Mouse (Mus musculus) forebrain, embryonic 12.5 days (tissue): ENCODE measurements around the gene Tmem82. TPM values are rescaled to one million over a fixed set of nuclear protein-coding genes. Genes with fewer than 3 reads are reported as not detected.

Source experiments
- ATAC-seq: fragments of 200-750 bp; cut with Nextera tagmentation; 2 replicates; pipeline ENCODE4 v1.8.0; 2017; ENCODE audit warnings: moderate TSS enrichment; ENCODE audit not compliant: low FRiP score
- H3K27ac ChIP-seq: fragments of 300-500 bp; sonication (generic); 2 replicates; pipeline ENCODE4 v1.5.1; 2016; ENCODE audit warnings: mild to moderate bottlenecking
- H3K27me3 ChIP-seq: fragments of 300-500 bp; sonication (generic); 2 replicates; pipeline ENCODE4 v1.6.1; 2016; ENCODE audit warnings: mild to moderate bottlenecking
- H3K36me3 ChIP-seq: fragments of 300-500 bp; sonication (generic); replicated peaks from 2 replicates; pipeline ENCODE4 v1.6.1; 2016; ENCODE audit warnings: mild to moderate bottlenecking
- H3K4me1 ChIP-seq: fragments of 300-500 bp; sonication (generic); 2 replicates; pipeline ENCODE4 v1.6.1; 2016
- H3K4me2 ChIP-seq: fragments of 300-500 bp; sonication (generic); 2 replicates; pipeline ENCODE4 v1.6.1; 2016; ENCODE audit warnings: mild to moderate bottlenecking, moderate library complexity
- H3K4me3 ChIP-seq: fragments of 300-500 bp; sonication (generic); replicated peaks from 2 replicates; pipeline ENCODE4 v1.5.1; 2016; ENCODE audit warnings: mild to moderate bottlenecking
- H3K9ac ChIP-seq: fragments of 300-500 bp; sonication (generic); 2 replicates; pipeline ENCODE4 v1.6.1; 2016; ENCODE audit warnings: mild to moderate bottlenecking
- H3K9me3 ChIP-seq: fragments of 300-500 bp; sonication (generic); 2 replicates; pipeline ENCODE4 v1.6.1; 2016
- WGBS: fragments of 180-500 bp; shearing (Covaris S2); methylation state at CpG from one replicate; pipeline ENCODE4 v1.1.7; 2016; 5-methylcytosine and 5-hydroxymethylcytosine counted together
- polyA plus RNA-seq: library from polyadenylated mRNA; unstranded; fragments of >200 nt; fragmentation: Nextera tagmentation; extraction: Ambion mirVana; gene quantifications from 2 replicates; pipeline ENCODE4 v1.2.1, GENCODE M21; 2016

Tmem82 gene
- 0.09 and 0.33 TPM in 2 replicates for polyA plus RNA-seq

DNA sequence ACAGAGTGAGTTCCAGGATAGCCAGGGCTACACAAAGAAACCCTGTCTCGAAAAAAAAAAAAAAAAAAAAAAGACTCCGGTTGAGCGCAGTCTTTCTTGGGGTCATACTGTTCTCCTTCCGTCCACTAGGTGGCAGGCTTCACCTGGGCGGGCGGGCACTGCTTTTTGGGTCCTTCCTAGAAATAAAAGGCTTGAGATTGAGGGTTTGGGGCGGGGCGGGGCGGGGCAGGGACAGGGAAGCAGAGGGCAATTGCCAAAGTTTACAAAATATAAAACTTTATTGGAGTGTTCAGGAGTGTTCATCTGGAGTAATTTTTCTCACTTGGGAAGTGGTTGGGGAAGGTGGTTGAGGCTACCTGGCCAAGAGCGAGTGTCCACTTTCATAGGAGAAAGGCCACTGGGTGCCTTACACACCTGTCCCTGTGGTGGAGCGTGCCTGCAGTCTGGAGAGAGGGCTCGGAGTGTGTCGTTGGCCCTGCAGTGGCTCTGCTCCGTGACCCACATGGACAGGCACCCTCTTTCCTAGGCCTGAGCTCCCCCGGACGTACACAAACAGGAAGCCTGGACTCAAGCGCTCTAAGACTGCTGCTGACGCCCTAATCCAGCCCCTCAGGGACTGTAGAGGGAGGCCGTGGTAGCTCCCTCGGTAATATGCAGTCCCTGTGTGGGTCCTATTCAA, at the start of gene Tmem82:
Gene Tmem82, minus strand, starts transcription at position 69 of the 679 bp plus-strand sequence.
- H3K27ac ChIP-seq: no peak within 1 kb of the TSS
- WGBS: 26% methylated on average over 20 of the region's 20 CpGs
- 0 out of 2 replicates have a peak, but pooled peaks have one; percentile 15 for ATAC-seq

DNA sequence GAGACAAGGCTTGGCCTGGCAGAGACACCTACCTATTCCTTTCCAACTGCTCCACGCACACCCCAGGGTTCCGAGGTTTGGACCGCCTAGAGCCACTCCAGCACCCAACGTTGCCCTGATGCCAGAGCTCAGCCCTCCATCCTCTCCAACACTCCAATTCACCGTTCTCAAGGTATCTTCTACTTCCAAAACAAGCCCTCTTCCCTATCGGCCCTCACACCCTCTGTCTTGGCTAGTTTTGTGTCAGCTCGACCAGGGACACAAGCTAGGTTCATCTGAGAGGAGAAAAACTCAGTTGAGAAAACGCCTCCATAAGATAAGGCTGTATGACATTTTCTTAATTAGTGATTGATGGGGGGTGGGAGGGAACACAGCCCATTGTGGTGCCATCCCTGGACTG, 46.4 kb upstream of the Tmem82 start, which contains the start of gene Plekhm2:
Gene Plekhm2, minus strand, starts transcription at position 101 of the 400 bp plus-strand sequence.
- Histone ChIP-seq H3K9me3 (no peaks in the 10 kb centered on the region), H3K36me3 (peaks cover 11% of the 10 kb centered on the region), H3K4me2 (peak within 1 kb of the TSS; percentile 85), H3K27ac (peak within 1 kb of the TSS; percentile 59; the same call in 1 of the 2 replicates), H3K4me3 (peak within 1 kb of the TSS; percentile 76), H3K27me3 (no peaks in the 10 kb centered on the region), H3K9ac (peak within 1 kb of the TSS; percentile 82), H3K4me1 (peaks cover 16% of the 10 kb centered on the region)
- ATAC-seq: peak; percentile 24; the same call in 1 of the 2 replicates
- WGBS: 64% methylated on average over 8 of the region's 8 CpGs

More for the DNA sequence above, at the start of gene Tmem82:
- peaks cover 13% of the 10 kb centered on the region for H3K4me1 ChIP-seq
- no peaks in the 10 kb centered on the region for H3K36me3 ChIP-seq
- H3K9me3 ChIP-seq: no peaks in the 10 kb centered on the region
- H3K4me2 ChIP-seq: peak within 1 kb of the TSS; percentile 47
- peak within 1 kb of the TSS; percentile 18 for H3K4me3 ChIP-seq
- H3K27me3 ChIP-seq: peaks cover 18% of the 10 kb centered on the region
- peak within 1 kb of the TSS; percentile 29; the same call in 1 of the 2 replicates for H3K9ac ChIP-seq

DNA sequence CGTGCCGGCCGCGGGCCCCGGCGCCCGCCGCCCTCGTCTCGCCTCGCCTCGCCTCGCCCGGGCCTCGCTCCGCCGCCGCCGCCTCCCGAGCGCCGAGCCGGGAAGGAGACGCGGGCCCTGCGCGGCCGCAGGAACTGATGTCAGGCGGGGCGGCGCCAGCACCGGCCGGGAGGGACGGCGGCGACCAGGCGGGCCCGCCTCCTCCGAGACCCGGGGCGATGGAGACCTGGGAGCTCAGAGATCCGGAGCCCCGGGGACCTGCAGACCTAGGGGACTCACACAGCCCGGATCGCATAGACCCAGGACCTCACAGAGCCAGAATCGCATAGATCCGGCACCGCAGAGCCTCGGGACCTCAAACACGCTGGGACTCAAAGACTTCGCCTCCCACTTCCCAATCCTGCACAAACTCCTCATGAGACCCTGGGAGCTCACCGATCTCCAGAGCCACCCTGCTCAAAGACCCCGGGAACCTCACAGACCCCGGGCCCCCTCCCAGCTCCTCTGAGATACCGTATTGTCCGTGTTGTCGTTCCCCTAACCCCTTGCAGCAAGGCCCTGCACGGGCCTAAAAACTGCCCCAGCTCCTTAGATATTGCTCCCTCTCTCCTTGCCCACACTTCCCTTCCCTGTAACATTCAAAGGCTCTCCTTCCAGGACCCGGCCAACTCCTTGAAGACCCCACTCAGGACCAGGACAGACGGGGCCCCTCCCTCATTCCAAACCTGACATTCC, 45.7 kb upstream of the Tmem82 start:
- Histone ChIP-seq H3K9ac (peak overlapping the region; percentile 82), H3K9me3 (no peaks in the 10 kb centered on the region), H3K27me3 (no peaks in the 10 kb centered on the region), H3K27ac (peak overlapping the region; percentile 59; the same call in 1 of the 2 replicates), H3K36me3 (peaks cover 11% of the 10 kb centered on the region), H3K4me3 (peak overlapping the region; percentile 76), H3K4me2 (peak overlapping the region; percentile 85), H3K4me1 (peaks cover 16% of the 10 kb centered on the region)
- under 1% methylated on average over 57 of the region's 60 CpGs for WGBS
- peak; percentile 85 for ATAC-seq

DNA sequence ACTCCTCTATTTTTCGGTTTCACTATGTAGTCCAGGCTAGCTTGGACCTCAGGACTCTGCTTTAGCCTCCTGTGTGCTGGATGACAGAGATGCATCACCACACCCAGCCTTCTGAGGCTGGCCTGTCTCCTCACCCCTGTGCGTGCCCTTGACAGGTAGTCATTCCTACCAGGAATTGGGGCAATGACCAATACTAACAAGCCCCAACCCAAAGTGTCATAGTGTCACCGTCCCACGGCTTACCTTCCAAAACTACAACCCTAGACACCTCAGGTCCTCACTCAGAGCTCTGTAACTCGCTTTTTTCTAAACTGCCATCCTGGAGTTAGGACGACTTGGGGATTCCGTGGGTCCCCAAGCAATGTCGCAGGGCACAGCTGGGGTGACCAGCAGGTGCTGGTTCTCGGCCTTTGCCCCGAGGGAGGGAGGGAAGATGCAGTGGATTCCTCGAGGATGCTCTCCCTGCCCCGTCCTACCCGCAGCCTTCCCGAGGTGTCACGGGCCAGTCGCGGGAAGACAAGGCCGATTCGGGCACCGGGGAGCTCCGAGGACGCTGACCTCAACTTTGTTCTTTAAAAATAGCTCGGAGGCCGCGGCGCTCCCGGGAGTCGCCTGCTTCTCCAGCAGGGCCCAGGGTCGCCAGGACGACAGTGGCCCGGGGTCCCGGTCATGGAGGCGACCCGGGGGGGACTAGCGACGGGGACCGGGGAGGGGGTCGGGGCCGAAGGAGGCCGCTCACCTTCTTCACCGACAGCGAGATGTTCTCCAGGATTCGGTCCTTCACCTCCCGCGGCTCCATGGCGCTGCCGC, 44.9 kb upstream of the Tmem82 start:
- peaks cover 11% of the 10 kb centered on the region for H3K36me3 ChIP-seq
- H3K4me3 ChIP-seq: peak overlapping the region; percentile 76
- H3K27ac ChIP-seq: peak overlapping the region; percentile 59; the same call in 1 of the 2 replicates
- peak overlapping the region; percentile 82 for H3K9ac ChIP-seq
- ATAC-seq: peak; percentile 40; the same call in 1 of the 2 replicates
- WGBS: 4% methylated on average over 39 of the region's 47 CpGs
- no peaks in the 10 kb centered on the region for H3K9me3 ChIP-seq
- peaks cover 16% of the 10 kb centered on the region for H3K4me1 ChIP-seq
- no peaks in the 10 kb centered on the region for H3K27me3 ChIP-seq
- peak overlapping the region; percentile 85 for H3K4me2 ChIP-seq

DNA sequence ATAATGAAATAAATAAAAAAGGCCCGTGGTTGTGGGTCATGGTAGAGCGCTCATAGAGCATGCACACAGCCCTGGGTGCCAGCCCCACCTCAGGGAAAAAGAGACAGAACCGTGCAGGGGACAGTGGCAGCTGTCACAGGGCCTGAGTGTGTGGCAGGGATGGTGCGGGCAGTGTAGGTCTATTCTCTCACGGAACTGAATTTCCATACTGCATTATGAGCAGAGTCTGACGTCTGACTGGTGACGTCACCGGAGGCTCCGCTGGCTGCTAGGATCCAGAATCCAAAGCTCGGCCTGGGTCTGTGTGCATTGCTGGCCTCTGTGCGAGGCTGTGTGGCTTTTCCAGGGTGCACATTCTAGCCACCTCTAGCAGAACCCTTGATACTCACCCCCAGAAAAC, 42.5 kb upstream of the Tmem82 start:
- 0 out of 2 replicates have a peak overlapping the region, but pooled peaks have one; percentile 12 for H3K9ac ChIP-seq
- H3K27ac ChIP-seq: no peak overlapping the region
- peaks cover 19% of the 10 kb centered on the region for H3K4me1 ChIP-seq
- 85% methylated on average over 11 of the region's 11 CpGs for WGBS
- no peak for ATAC-seq
- H3K36me3 ChIP-seq: peaks cover 15% of the 10 kb centered on the region
- H3K27me3 ChIP-seq: no peaks in the 10 kb centered on the region
- no peak overlapping the region for H3K4me2 ChIP-seq
- H3K4me3 ChIP-seq: no peak overlapping the region
- no peaks in the 10 kb centered on the region for H3K9me3 ChIP-seq

DNA sequence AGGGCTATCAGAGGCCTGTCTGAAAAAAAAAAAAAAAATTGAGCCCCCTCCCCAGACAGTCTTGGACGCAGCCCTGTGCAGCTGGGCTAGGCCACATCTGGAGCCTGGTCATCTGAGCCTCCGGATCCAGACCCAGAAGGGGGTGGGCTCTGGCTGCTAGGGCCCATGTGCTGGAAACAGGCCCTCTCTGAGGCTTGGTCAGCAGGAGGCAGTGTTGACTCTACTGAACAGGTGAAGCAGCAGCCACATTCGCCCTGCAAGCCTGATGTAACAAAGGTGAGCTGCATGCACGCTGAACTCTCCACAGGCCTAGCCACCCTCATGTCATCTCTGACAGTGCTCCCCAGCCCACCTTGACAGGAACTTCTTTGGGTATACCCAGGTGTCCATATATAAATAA, 41.3 kb upstream of the Tmem82 start:
- WGBS: 59% methylated on average over 4 of the region's 4 CpGs
- Histone ChIP-seq H3K4me2 (no peak overlapping the region), H3K4me3 (no peak overlapping the region), H3K36me3 (peaks cover 17% of the 10 kb centered on the region), H3K4me1 (peaks cover 15% of the 10 kb centered on the region), H3K27ac (no peak overlapping the region), H3K9me3 (no peaks in the 10 kb centered on the region), H3K9ac (no peak overlapping the region), H3K27me3 (no peaks in the 10 kb centered on the region)
- ATAC-seq: no peak

DNA sequence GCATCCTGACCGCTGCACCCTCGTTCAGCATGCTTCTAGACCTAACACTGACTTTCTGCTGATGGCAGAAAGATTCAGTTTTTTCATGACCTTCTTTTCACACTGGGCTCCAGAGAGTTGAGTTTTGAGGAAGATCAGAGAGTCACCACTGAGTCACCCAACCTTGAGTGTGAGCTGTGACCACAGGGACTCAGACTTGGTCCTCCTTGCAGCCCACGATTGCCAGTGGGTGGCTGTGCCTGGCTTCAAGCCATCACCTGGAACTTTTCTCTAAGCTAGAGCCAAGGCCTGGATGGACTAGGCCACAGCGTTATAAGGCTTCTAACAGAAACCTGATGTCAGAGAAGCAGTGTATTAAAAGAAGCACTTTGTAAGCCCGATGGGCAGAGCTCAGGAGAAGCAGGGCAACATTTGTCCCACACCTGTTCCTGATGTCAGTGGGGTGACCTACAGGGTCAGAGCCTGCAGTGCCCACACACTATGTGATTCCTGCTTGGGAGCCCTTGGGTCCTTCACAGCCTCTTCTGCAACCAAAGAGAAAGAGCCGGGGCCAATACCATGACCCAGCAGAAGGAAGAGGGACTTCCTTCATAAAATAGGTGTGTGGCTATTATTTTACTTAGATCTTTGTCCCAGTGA, 40.5 kb upstream of the Tmem82 start:
- Histone ChIP-seq H3K4me2 (no peak overlapping the region), H3K27me3 (no peaks in the 10 kb centered on the region), H3K9me3 (no peaks in the 10 kb centered on the region), H3K4me3 (no peak overlapping the region), H3K27ac (no peak overlapping the region), H3K9ac (no peak overlapping the region), H3K36me3 (peaks cover 21% of the 10 kb centered on the region), H3K4me1 (peaks cover 10% of the 10 kb centered on the region)
- no peak for ATAC-seq
- WGBS: 88% methylated on average over 6 of the region's 6 CpGs

DNA sequence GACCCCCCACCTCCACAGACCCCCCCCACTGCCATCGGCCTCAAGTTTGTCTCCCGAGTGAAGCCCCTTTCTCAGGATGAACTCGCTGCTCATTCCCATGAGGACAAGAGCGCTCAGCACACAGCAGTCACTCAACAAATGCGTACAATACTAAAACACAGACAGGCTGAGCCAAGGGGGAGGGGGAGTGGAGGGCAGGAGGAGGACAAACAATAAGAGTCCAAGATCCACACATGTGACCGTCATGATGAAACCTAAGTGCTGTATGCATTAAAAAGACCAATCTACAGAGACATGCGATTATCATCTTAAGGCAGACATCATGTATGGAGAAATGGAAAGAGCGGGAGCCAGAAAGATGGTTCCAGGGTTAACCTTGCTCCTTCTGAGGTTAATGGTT, 38.5 kb upstream of the Tmem82 start:
- ATAC-seq: no peak
- no peak overlapping the region for H3K4me3 ChIP-seq
- H3K4me1 ChIP-seq: 0 out of 2 replicates have a peak, but pooled peaks cover 3% of the 10 kb centered on the region
- H3K27me3 ChIP-seq: no peaks in the 10 kb centered on the region
- no peak overlapping the region for H3K27ac ChIP-seq
- no peak overlapping the region for H3K9ac ChIP-seq
- H3K36me3 ChIP-seq: peaks cover 31% of the 10 kb centered on the region
- H3K4me2 ChIP-seq: no peak overlapping the region
- no peaks in the 10 kb centered on the region for H3K9me3 ChIP-seq
- 86% methylated on average over 8 of the region's 8 CpGs for WGBS

DNA sequence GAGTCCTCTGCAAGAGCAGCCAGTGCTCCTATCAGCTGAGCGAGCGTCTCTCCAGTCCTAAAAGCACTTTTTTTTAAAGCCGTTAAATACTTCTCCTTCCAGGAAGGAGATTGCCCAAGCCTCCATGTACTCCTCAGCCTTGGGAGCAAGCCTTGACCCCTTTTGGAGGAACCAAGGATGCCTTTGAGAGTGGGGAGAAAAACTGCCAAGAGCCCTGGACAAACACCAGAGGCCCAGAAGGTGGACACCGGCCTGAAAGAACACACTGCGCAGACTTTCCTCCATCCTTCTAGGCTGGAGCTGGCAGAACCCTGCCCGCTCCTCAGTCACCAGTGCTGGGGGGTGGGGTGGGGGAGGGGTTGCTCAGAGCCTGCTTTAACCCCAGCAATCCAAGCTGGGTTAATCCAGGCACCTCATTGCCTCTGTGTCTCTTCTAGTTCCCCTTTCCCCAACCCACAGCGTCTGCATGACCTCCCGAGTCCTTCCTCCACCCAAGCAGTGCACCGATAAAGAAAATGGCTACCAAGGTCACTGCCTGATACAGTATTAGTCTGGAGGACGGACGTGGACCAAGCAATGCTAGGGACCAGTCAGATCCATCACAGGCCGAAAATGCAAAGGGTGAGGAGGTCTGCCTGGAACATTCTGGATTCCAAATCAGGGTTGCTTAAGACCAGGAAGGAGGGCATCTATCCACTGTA, 37.6 kb upstream of the Tmem82 start:
- H3K27ac ChIP-seq: no peak overlapping the region
- WGBS: 91% methylated on average over 12 of the region's 12 CpGs
- H3K9me3 ChIP-seq: no peaks in the 10 kb centered on the region
- H3K27me3 ChIP-seq: no peaks in the 10 kb centered on the region
- H3K4me2 ChIP-seq: no peak overlapping the region
- H3K36me3 ChIP-seq: peaks cover 33% of the 10 kb centered on the region
- 0 out of 2 replicates have a peak, but pooled peaks cover 3% of the 10 kb centered on the region for H3K4me1 ChIP-seq
- no peak overlapping the region for H3K4me3 ChIP-seq
- H3K9ac ChIP-seq: no peak overlapping the region
- no peak for ATAC-seq

DNA sequence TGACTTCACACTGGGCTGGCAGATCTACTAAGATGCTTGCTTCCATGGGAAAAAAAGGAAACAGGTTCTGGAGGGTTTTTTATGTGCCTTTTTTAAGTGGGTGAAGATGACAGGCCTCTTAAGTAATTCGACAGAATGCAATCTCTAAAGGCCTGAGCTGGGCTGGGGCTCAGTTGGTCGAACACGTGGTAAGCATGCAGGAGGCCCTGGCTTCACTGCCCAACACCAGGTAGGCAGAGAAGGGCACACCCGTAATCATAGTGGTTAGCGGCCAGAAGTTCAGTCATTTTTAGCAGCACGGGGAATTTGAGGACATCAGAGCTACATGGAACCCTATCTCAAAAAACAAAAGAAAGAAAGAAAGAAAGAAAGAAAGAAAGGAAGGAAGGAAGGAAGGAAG, 36.1 kb upstream of the Tmem82 start:
- peaks cover 26% of the 10 kb centered on the region for H3K36me3 ChIP-seq
- H3K4me3 ChIP-seq: no peak overlapping the region
- peaks cover 5% of the 10 kb centered on the region; the same call in 1 of the 2 replicates for H3K4me1 ChIP-seq
- no peak overlapping the region for H3K4me2 ChIP-seq
- H3K27me3 ChIP-seq: no peaks in the 10 kb centered on the region
- 92% methylated on average over 6 of the region's 6 CpGs for WGBS
- no peak overlapping the region for H3K9ac ChIP-seq
- no peak overlapping the region for H3K27ac ChIP-seq
- H3K9me3 ChIP-seq: no peaks in the 10 kb centered on the region
- no peak for ATAC-seq

DNA sequence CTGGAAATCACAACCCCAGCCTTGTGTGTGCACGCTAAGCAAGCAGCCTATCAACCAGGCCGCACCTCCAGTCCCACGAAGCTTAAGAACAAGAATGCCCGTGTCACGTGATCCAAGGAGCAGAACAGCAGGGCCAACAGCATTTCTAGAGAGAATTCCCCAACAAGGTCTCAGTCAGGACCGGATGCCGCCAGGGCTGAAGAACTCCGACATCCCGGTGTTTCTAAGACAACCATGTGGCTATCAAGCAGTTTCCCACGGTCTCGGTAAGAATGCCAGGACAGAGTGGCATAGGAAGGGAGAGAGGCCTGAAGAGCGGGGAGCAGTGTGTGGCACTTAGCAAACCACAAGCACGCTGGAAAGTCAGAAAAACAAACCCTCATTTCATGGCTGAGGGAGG, 35.4 kb upstream of the Tmem82 start:
- peaks cover 26% of the 10 kb centered on the region for H3K36me3 ChIP-seq
- ATAC-seq: no peak
- peaks cover 12% of the 10 kb centered on the region; the same call in 1 of the 2 replicates for H3K4me1 ChIP-seq
- H3K9me3 ChIP-seq: no peaks in the 10 kb centered on the region
- no peak overlapping the region for H3K4me2 ChIP-seq
- no peak overlapping the region for H3K9ac ChIP-seq
- no peak overlapping the region for H3K27ac ChIP-seq
- no peaks in the 10 kb centered on the region for H3K27me3 ChIP-seq
- WGBS: 94% methylated on average over 13 of the region's 13 CpGs
- no peak overlapping the region for H3K4me3 ChIP-seq
